Mouse (Mus musculus) C2C12 (cell line): Measurements from ENCODE around the gene Zbtb7a. TPM values are rescaled to one million over a fixed set of nuclear protein-coding genes. Genes with fewer than 3 reads are reported as not detected.

ENCODE experiments used
- H3K27me3 ChIP-seq: one replicate; pipeline ENCODE4 v1.6.1; 2011; ENCODE audit not compliant: control insufficient read depth, insufficient read depth, insufficient read length
- H3K36me3 ChIP-seq: one replicate; pipeline ENCODE4 v1.6.1; 2011; ENCODE audit not compliant: control insufficient read depth, insufficient read depth
- H3K4me3 ChIP-seq: one replicate; pipeline ENCODE4 v1.5.1; 2011; ENCODE audit warnings: mild to moderate bottlenecking, control low read depth; ENCODE audit not compliant: poor library complexity, insufficient read depth, severe bottlenecking
- H3K79me2 ChIP-seq: one replicate; pipeline ENCODE4 v1.6.1; 2011; ENCODE audit not compliant: control insufficient read depth, insufficient read depth
- H3K79me3 ChIP-seq: one replicate; pipeline ENCODE4 v1.6.1; 2011; ENCODE audit warnings: low read depth, control low read depth
- H3ac ChIP-seq: one replicate; pipeline ENCODE3; 2011; ENCODE audit warnings: low read depth; ENCODE audit not compliant: control insufficient read depth, insufficient read length
- CEBPB ChIP-seq: IDR thresholded peaks from one replicate; pipeline ENCODE4 v1.6.1; 2011; ENCODE audit warnings: low read depth, mild to moderate bottlenecking, control low read depth, moderate library complexity
- CTCF ChIP-seq: IDR thresholded peaks from one replicate; pipeline ENCODE4 v1.5.1; 2011; ENCODE audit not compliant: control insufficient read depth, insufficient read depth, insufficient read length
- FOSL1 ChIP-seq: IDR thresholded peaks from one replicate; pipeline ENCODE4 v1.8.0; 2011; ENCODE audit warnings: mild to moderate bottlenecking, low read length; ENCODE audit not compliant: poor library complexity, insufficient read depth, severe bottlenecking
- MAX ChIP-seq: IDR thresholded peaks from one replicate; pipeline ENCODE4 v1.6.1; 2011; ENCODE audit warnings: mild to moderate bottlenecking, control low read depth
- MYOD1 ChIP-seq: IDR thresholded peaks from one replicate; pipeline ENCODE4 v1.6.1; 2011; ENCODE audit warnings: low read depth; ENCODE audit not compliant: control insufficient read depth, insufficient read length
- MYOG ChIP-seq: IDR thresholded peaks from one replicate; pipeline ENCODE4 v1.6.1; 2011; ENCODE audit not compliant: control insufficient read depth, insufficient read length; ENCODE audit errors: extremely low read depth
- USF1 ChIP-seq: IDR thresholded peaks from one replicate; pipeline ENCODE4 v1.6.1; 2011; ENCODE audit warnings: low read depth, mild to moderate bottlenecking, control low read depth, moderate library complexity
- microRNA-seq: library from miRNA; unstranded; fragments of <30 nt; microRNA quantifications from one replicate; pipeline ENCODE4, GENCODE M21; 2019; ENCODE audit warnings: borderline microRNAs expressed
- polyA plus RNA-seq: library from polyadenylated mRNA; unstranded; fragments of >200 nt; fragmentation: generic; extraction: Trizol; gene quantifications from one replicate; pipeline ENCODE4 v1.2.1, GENCODE M21; 2012; ENCODE audit warnings: missing spikeins

The Zbtb7a gene
- polyA plus RNA-seq, 1 experiment = 19.9 TPM

DNA sequence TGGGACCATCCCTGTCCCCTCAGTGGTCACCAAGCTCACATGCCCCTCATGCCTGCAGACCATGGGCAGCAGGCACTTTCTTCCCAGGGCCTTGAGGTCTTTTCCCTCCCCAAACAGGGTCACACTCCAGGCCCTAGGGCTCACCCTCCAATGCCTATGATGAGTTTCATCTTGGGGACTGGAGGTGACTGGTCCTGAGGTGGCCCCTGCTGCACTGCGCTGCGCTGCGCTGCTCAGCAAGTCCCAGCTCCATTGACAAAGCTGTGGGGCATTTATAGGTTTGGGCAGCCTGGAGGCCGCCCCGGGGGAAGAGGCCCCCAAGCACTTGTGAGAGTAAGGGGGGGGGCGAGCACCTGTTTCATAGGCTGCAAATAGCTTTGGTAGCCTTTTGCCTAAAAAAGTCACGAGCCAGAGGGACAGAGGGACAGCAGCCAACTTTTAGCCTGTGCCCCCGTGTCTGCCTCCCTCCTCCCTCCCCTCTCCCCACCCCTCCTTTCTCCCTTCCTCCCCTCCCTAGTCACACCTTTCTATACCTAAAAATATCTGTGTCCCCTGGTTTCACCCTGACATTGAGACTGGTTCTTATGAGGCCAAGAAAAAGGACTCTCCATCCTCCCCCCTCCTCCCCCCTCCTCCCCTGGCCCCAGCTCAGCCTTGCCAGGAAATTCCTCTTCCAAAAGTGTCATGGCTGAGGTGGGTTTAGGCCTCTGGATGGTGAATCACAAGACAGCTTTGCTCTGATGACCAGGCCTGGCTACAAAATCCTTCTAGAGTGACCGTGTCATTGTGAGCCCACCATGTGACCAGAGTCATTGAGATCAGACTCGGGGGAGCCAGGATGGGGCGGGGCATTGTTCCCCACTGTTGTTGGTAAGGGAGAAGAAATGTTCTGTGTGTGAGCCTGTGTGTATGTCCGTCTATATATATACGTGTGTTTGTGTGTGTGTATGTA lies 67.1 kb downstream of the Zbtb7a start, which contains the start of gene Nmrk2:
Gene Nmrk2 (minus strand): TSS at position 245 of the 952 bp plus-strand sequence.
- Histone ChIP-seq H3K27me3 (peaks cover 10% of the 10 kb centered on the region), H3K36me3 (no peaks in the 10 kb centered on the region), H3K79me3 (no peaks in the 10 kb centered on the region), H3ac (no peak within 1 kb of the TSS), H3K79me2 (no peaks in the 10 kb centered on the region), H3K4me3 (no peak within 1 kb of the TSS)
- TF ChIP-seq CTCF = no peak
- TF ChIP-seq CEBPB = no peak
- no peak for TF ChIP-seq MYOG
- TF ChIP-seq MYOD1 = no peak
- TF ChIP-seq USF1 = no peak
- no peak for TF ChIP-seq MAX
- TF ChIP-seq FOSL1 = no peak

Small RNA genes within 50 kb of the gene (microRNA-seq; reads per million reads assigned to microRNA genes)
- gene Mir5615-1 (not detected), gene Mir5615-2 (not detected)

Other genes with a start within 250 kb of the Zbtb7a start
- gene Timm13, start 234.3 kb upstream of the Zbtb7a start, polyA plus RNA-seq = 263 TPM
- gene Lmnb2, start 217.0 kb upstream of the Zbtb7a start, polyA plus RNA-seq = 66.4 TPM
- gene Gadd45b, start 205.1 kb upstream of the Zbtb7a start, polyA plus RNA-seq = 37.2 TPM
- gene Gng7, start 120.3 kb upstream of the Zbtb7a start, polyA plus RNA-seq = 0.25 TPM
- 0.28 TPM for gene Diras1, start 109.6 kb upstream of the Zbtb7a start, polyA plus RNA-seq
- 11.6 TPM for gene Slc39a3, start 97.8 kb upstream of the Zbtb7a start, polyA plus RNA-seq
- 154 TPM for gene Sgta, start 75.0 kb upstream of the Zbtb7a start, polyA plus RNA-seq
- gene Thop1, start 65.2 kb upstream of the Zbtb7a start, polyA plus RNA-seq = 67.3 TPM
- gene Creb3l3, start 36.3 kb upstream of the Zbtb7a start, polyA plus RNA-seq = 0.06 TPM
- gene Map2k2, start 29.3 kb upstream of the Zbtb7a start, polyA plus RNA-seq = 92.2 TPM
- 31.6 TPM for gene Pias4, start 32.7 kb downstream of the Zbtb7a start, polyA plus RNA-seq
- gene Eef2, start 41.4 kb downstream of the Zbtb7a start, polyA plus RNA-seq = 2,537 TPM
- 72.8 TPM for gene Dapk3, start 47.8 kb downstream of the Zbtb7a start, polyA plus RNA-seq
- gene 4930442H23Rik, start 48.6 kb downstream of the Zbtb7a start, polyA plus RNA-seq = 0.07 TPM
- 0.18 TPM for gene Nmrk2, start 66.8 kb downstream of the Zbtb7a start, polyA plus RNA-seq
- 0.26 TPM for gene Atcay, start 95.6 kb downstream of the Zbtb7a start, polyA plus RNA-seq
- 0.19 TPM for gene Zfr2, start 97.9 kb downstream of the Zbtb7a start, polyA plus RNA-seq
- gene Matk, start 117.7 kb downstream of the Zbtb7a start, polyA plus RNA-seq = 0.98 TPM
- 174 TPM for gene Mrpl54, start 131.7 kb downstream of the Zbtb7a start, polyA plus RNA-seq
- gene Apba3, start 131.7 kb downstream of the Zbtb7a start, polyA plus RNA-seq = 103 TPM
- not detected for gene Tjp3, start 156.4 kb downstream of the Zbtb7a start, polyA plus RNA-seq
- 33.3 TPM for gene Pip5k1c, start 157.7 kb downstream of the Zbtb7a start, polyA plus RNA-seq
- 48.1 TPM for gene Cactin, start 185.9 kb downstream of the Zbtb7a start, polyA plus RNA-seq
- gene Tbxa2r, start 193.5 kb downstream of the Zbtb7a start, polyA plus RNA-seq = 0.02 TPM
- gene Gipc3, start 208.0 kb downstream of the Zbtb7a start, polyA plus RNA-seq = 0.08 TPM
- 89.0 TPM for gene Hmg20b, start 215.3 kb downstream of the Zbtb7a start, polyA plus RNA-seq
- 8.2 TPM for gene Mfsd12, start 222.3 kb downstream of the Zbtb7a start, polyA plus RNA-seq
- gene 4930404N11Rik, start 230.6 kb downstream of the Zbtb7a start, polyA plus RNA-seq = 0.51 TPM
- gene Fzr1, start 243.3 kb downstream of the Zbtb7a start, polyA plus RNA-seq = 61.6 TPM
- gene Dohh, start 249.2 kb downstream of the Zbtb7a start, polyA plus RNA-seq = 148 TPM
- 1.7 TPM for gene Gm48551, start 249.2 kb downstream of the Zbtb7a start, polyA plus RNA-seq